Mouse (Mus musculus): ENCODE data around the gene Rnase9. TPM values are rescaled to one million over a fixed set of nuclear protein-coding genes. Genes with fewer than 3 reads are reported as not detected.
"Not testable (repeated sequence)": the region's sequence is repeated elsewhere in the genome, so short reads cannot be mapped to it uniquely, and the experiment has no call there.

Gene Rnase9
- polyA plus RNA-seq, 1 experiment from 2014 or later, result not detected

- no peaks in the 10 kb centered on the region for H3K27me3 ChIP-seq (ENCODE audit: control insufficient read depth, insufficient read depth, low read length)
- no peak overlapping the region for H3K4me3 ChIP-seq (ENCODE audit: low read depth, low read length)
- H3K27ac ChIP-seq (ENCODE audit: low read depth, low read length), result no peak overlapping the region
- no peak overlapping the region for H3K4me2 ChIP-seq (ENCODE audit: low read depth)
- H3K9ac ChIP-seq (ENCODE audit: low read length), result no peak overlapping the region
- DNase-seq (ENCODE audit: low spot score) (no peak), ATAC-seq (ENCODE audit: insufficient read depth, low FRiP score, low TSS enrichment) (no peak)
- no peaks in the 10 kb centered on the region for H3K36me3 ChIP-seq (ENCODE audit: control insufficient read depth, insufficient read depth, low read length)
- WGBS, result 44% methylated on average over 3 of the region's 3 CpGs
- no peaks in the 10 kb centered on the region for H3K4me1 ChIP-seq (ENCODE audit: control insufficient read depth, insufficient read depth, low read length)
- H3K9me3 ChIP-seq (ENCODE audit: control insufficient read depth, low read length), result no peaks in the 10 kb centered on the region
These were observed 14.1 kb downstream of the Rnase9 start for GRCm38 (mm10) chr14:51027387-51028155.

GRCm38 (mm10) chr14:51026391-51027133 lies 15.1 kb downstream of the Rnase9 start:
- peak; percentile 63 for DNase-seq (ENCODE audit: low spot score)
- H3K9me3 ChIP-seq (ENCODE audit: control insufficient read depth, low read length), result no peaks in the 10 kb centered on the region

GRCm38 (mm10) chr14:51024820-51025219 lies 16.8 kb downstream of the Rnase9 start:
- Histone ChIP-seq H3K4me2 (ENCODE audit: low read depth) (no peak overlapping the region), H3K9me3 (ENCODE audit: control insufficient read depth, low read length) (no peaks in the 10 kb centered on the region), H3K27ac (ENCODE audit: low read depth, low read length) (no peak overlapping the region), H3K36me3 (ENCODE audit: control insufficient read depth, insufficient read depth, low read length) (no peaks in the 10 kb centered on the region), H3K4me1 (ENCODE audit: control insufficient read depth, insufficient read depth, low read length) (no peaks in the 10 kb centered on the region), H3K4me3 (ENCODE audit: low read depth, low read length) (no peak overlapping the region), H3K27me3 (ENCODE audit: control insufficient read depth, insufficient read depth, low read length) (no peaks in the 10 kb centered on the region), H3K9ac (ENCODE audit: low read length) (no peak overlapping the region)
- DNase-seq (ENCODE audit: low spot score) (no peak), ATAC-seq (ENCODE audit: insufficient read depth, low FRiP score, low TSS enrichment) (no peak)
- WGBS, result 85% methylated on average over 1 of the region's 1 CpGs

More at GRCm38 (mm10) chr14:51026391-51027133, 15.1 kb downstream of the Rnase9 start:
- Histone ChIP-seq H3K36me3 (ENCODE audit: control insufficient read depth, insufficient read depth, low read length) (no peaks in the 10 kb centered on the region), H3K4me3 (ENCODE audit: low read depth, low read length) (no peak overlapping the region), H3K9ac (ENCODE audit: low read length) (no peak overlapping the region), H3K27me3 (ENCODE audit: control insufficient read depth, insufficient read depth, low read length) (no peaks in the 10 kb centered on the region), H3K27ac (ENCODE audit: low read depth, low read length) (no peak overlapping the region), H3K4me2 (ENCODE audit: low read depth) (no peak overlapping the region), H3K4me1 (ENCODE audit: control insufficient read depth, insufficient read depth, low read length) (no peaks in the 10 kb centered on the region)
- peak; percentile 63 for ATAC-seq (ENCODE audit: insufficient read depth, low FRiP score, low TSS enrichment)
- WGBS, result 40% methylated on average over 5 of the region's 5 CpGs

GRCm38 (mm10) chr14:51023457-51023856 lies 18.2 kb downstream of the Rnase9 start:
- no peak for ATAC-seq (ENCODE audit: insufficient read depth, low FRiP score, low TSS enrichment)
- H3K36me3 ChIP-seq (ENCODE audit: control insufficient read depth, insufficient read depth, low read length), result no peaks in the 10 kb centered on the region
- WGBS, result 69% methylated on average over 4 of the region's 4 CpGs
- DNase-seq (ENCODE audit: low spot score), result no peak
- no peaks in the 10 kb centered on the region for H3K4me1 ChIP-seq (ENCODE audit: control insufficient read depth, insufficient read depth, low read length)
- no peak overlapping the region for H3K9ac ChIP-seq (ENCODE audit: low read length)
- no peaks in the 10 kb centered on the region for H3K27me3 ChIP-seq (ENCODE audit: control insufficient read depth, insufficient read depth, low read length)
- H3K4me2 ChIP-seq (ENCODE audit: low read depth), result no peak overlapping the region
- H3K27ac ChIP-seq (ENCODE audit: low read depth, low read length), result no peak overlapping the region
- no peaks in the 10 kb centered on the region for H3K9me3 ChIP-seq (ENCODE audit: control insufficient read depth, low read length)
- H3K4me3 ChIP-seq (ENCODE audit: low read depth, low read length), result no peak overlapping the region

GRCm38 (mm10) chr14:51017256-51017655 lies 24.4 kb downstream of the Rnase9 start:
- Histone ChIP-seq H3K4me2 (ENCODE audit: low read depth) (no peak overlapping the region), H3K9me3 (ENCODE audit: control insufficient read depth, low read length) (no peaks in the 10 kb centered on the region), H3K36me3 (ENCODE audit: control insufficient read depth, insufficient read depth, low read length) (no peaks in the 10 kb centered on the region), H3K4me3 (ENCODE audit: low read depth, low read length) (no peak overlapping the region), H3K27ac (ENCODE audit: low read depth, low read length) (no peak overlapping the region), H3K9ac (ENCODE audit: low read length) (no peak overlapping the region), H3K27me3 (ENCODE audit: control insufficient read depth, insufficient read depth, low read length) (no peaks in the 10 kb centered on the region), H3K4me1 (ENCODE audit: control insufficient read depth, insufficient read depth, low read length) (no peaks in the 10 kb centered on the region)
- DNase-seq (ENCODE audit: low spot score) (no peak), ATAC-seq (ENCODE audit: insufficient read depth, low FRiP score, low TSS enrichment) (no peak)
- WGBS, result 79% methylated on average over 3 of the region's 3 CpGs

- Histone ChIP-seq H3K4me2 (ENCODE audit: low read depth) (no peak overlapping the region), H3K9ac (ENCODE audit: low read length) (no peak overlapping the region), H3K36me3 (ENCODE audit: control insufficient read depth, insufficient read depth, low read length) (no peaks in the 10 kb centered on the region), H3K9me3 (ENCODE audit: control insufficient read depth, low read length) (no peaks in the 10 kb centered on the region), H3K4me3 (ENCODE audit: low read depth, low read length) (no peak overlapping the region), H3K27ac (ENCODE audit: low read depth, low read length) (no peak overlapping the region), H3K4me1 (ENCODE audit: control insufficient read depth, insufficient read depth, low read length) (no peaks in the 10 kb centered on the region), H3K27me3 (ENCODE audit: control insufficient read depth, insufficient read depth, low read length) (no peaks in the 10 kb centered on the region)
- DNase-seq (ENCODE audit: low spot score), result no peak
- no peak for ATAC-seq (ENCODE audit: insufficient read depth, low FRiP score, low TSS enrichment)
These were observed 25.9 kb downstream of the Rnase9 start for GRCm38 (mm10) chr14:51015780-51016179.

- not testable (repeated sequence) for H3K9ac ChIP-seq (ENCODE audit: low read length); H3K9me3 ChIP-seq (ENCODE audit: control insufficient read depth, low read length); DNase-seq (ENCODE audit: low spot score); H3K4me1 ChIP-seq (ENCODE audit: control insufficient read depth, insufficient read depth, low read length); H3K4me2 ChIP-seq (ENCODE audit: low read depth); H3K36me3 ChIP-seq (ENCODE audit: control insufficient read depth, insufficient read depth, low read length); H3K4me3 ChIP-seq (ENCODE audit: low read depth, low read length); ATAC-seq (ENCODE audit: insufficient read depth, low FRiP score, low TSS enrichment); H3K27ac ChIP-seq (ENCODE audit: low read depth, low read length); H3K27me3 ChIP-seq (ENCODE audit: control insufficient read depth, insufficient read depth, low read length)
- WGBS, result 94% methylated on average over 3 of the region's 3 CpGs
These were observed 26.9 kb downstream of the Rnase9 start for GRCm38 (mm10) chr14:51014724-51015123.

- Histone ChIP-seq H3K4me3 (ENCODE audit: low read depth, low read length) (no peak overlapping the region), H3K27me3 (ENCODE audit: control insufficient read depth, insufficient read depth, low read length) (no peaks in the 10 kb centered on the region), H3K4me2 (ENCODE audit: low read depth) (no peak overlapping the region), H3K9ac (ENCODE audit: low read length) (no peak overlapping the region), H3K36me3 (ENCODE audit: control insufficient read depth, insufficient read depth, low read length) (no peaks in the 10 kb centered on the region), H3K4me1 (ENCODE audit: control insufficient read depth, insufficient read depth, low read length) (no peaks in the 10 kb centered on the region), H3K27ac (ENCODE audit: low read depth, low read length) (no peak overlapping the region), H3K9me3 (ENCODE audit: control insufficient read depth, low read length) (no peaks in the 10 kb centered on the region)
- no peak for DNase-seq (ENCODE audit: low spot score)
- ATAC-seq (ENCODE audit: insufficient read depth, low FRiP score, low TSS enrichment), result no peak
- WGBS, result 88% methylated on average over 6 of the region's 6 CpGs
These were observed 32.1 kb downstream of the Rnase9 start for GRCm38 (mm10) chr14:51009572-51009971.

- ATAC-seq (ENCODE audit: insufficient read depth, low FRiP score, low TSS enrichment), result no peak
- Histone ChIP-seq H3K4me2 (ENCODE audit: low read depth) (no peak overlapping the region), H3K27ac (ENCODE audit: low read depth, low read length) (no peak overlapping the region), H3K4me1 (ENCODE audit: control insufficient read depth, insufficient read depth, low read length) (no peaks in the 10 kb centered on the region), H3K4me3 (ENCODE audit: low read depth, low read length) (no peak overlapping the region), H3K9ac (ENCODE audit: low read length) (no peak overlapping the region), H3K36me3 (ENCODE audit: control insufficient read depth, insufficient read depth, low read length) (no peaks in the 10 kb centered on the region), H3K27me3 (ENCODE audit: control insufficient read depth, insufficient read depth, low read length) (no peaks in the 10 kb centered on the region), H3K9me3 (ENCODE audit: control insufficient read depth, low read length) (no peaks in the 10 kb centered on the region)
- WGBS, result 88% methylated on average over 4 of the region's 4 CpGs
- no peak for DNase-seq (ENCODE audit: low spot score)
These were observed 32.9 kb downstream of the Rnase9 start for GRCm38 (mm10) chr14:51008781-51009180.

Measured in neural tube, embryonic 11.5 days (tissue).